ENCODE assay signal across 16 mouse cellular contexts in the genomic region with DNA sequence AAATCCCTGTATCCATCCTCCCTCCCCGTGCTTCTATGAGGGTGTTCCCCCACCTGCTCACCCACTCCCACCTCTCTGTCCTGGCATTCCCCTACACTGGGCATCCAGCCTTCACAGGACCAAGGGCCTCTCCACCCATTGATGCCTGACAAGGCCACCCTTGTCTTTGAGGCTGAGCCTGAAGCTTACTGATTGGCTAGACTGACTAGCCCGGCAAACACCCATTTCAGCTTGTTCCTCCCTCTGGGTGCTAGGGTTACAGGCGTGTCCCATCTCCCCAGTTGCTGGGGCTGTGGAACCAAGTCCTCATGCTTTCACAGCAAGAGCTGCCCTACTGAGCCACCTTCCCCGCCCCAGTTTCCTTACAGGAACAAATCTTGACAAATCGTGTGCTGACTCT.
A peak's percentile ranks its signal among the peaks of the same experiment; 100 is the strongest.
DNase-seq lines count a peak whose midpoint lies in the region; ATAC-seq and TF ChIP-seq lines count a peak whose summit lies in the region.
"Had no signal": no experiment of that assay in that cellular context is flagged by ENCODE, and none has a peak within 500 bp of the region (broad histone marks: within the 10 kb centered on the region; RNA-seq: fewer than 3 reads in every experiment).

No protein-coding gene starts in this region.

- H3K27ac ChIP-seq in liver, postnatal 0 days (ENCODE audit: low read depth), result peak overlapping the region; percentile 11; the same call in 1 of the 2 replicates
- H3K27ac ChIP-seq in liver, embryonic 12.5 days, result no peak overlapping the region
- no peak overlapping the region for H3K27ac ChIP-seq in stomach, postnatal 0 days (replicated peaks)
- H3K27ac ChIP-seq: embryonic facial prominence, embryonic 12.5 days; forebrain, embryonic 12.5 days; gastrocnemius, adult 2 months; midbrain, embryonic 10.5 days had no signal

- no peaks in the 10 kb centered on the region for H3K9me3 ChIP-seq in liver, postnatal 0 days (ENCODE audit: low read length)
- no peaks in the 10 kb centered on the region for H3K9me3 ChIP-seq in liver, embryonic 12.5 days (replicated peaks)
- H3K9me3 ChIP-seq in stomach, postnatal 0 days (ENCODE audit: control insufficient read depth, low read length), result no peaks in the 10 kb centered on the region
- H3K9me3 ChIP-seq: embryonic facial prominence, embryonic 12.5 days; forebrain, embryonic 12.5 days; midbrain, embryonic 10.5 days had no signal

- H3K4me2 ChIP-seq in liver, postnatal 0 days (ENCODE audit: low read depth, low read length), result 0 out of 2 replicates have a peak overlapping the region, but pooled peaks have one; percentile 13
- no peak overlapping the region for H3K4me2 ChIP-seq in liver, embryonic 12.5 days
- H3K4me2 ChIP-seq in stomach, postnatal 0 days (replicated peaks; ENCODE audit: low read depth), result no peak overlapping the region
- H3K4me2 ChIP-seq: embryonic facial prominence, embryonic 12.5 days; forebrain, embryonic 12.5 days had no signal

- H3K27me3 ChIP-seq in liver, postnatal 0 days (ENCODE audit: insufficient read depth, low read length), result no peaks in the 10 kb centered on the region
- H3K27me3 ChIP-seq in liver, embryonic 12.5 days (replicated peaks), result peaks cover 8% of the 10 kb centered on the region; the same call in 1 of the 2 replicates
- no peaks in the 10 kb centered on the region for H3K27me3 ChIP-seq in stomach, postnatal 0 days (ENCODE audit: control insufficient read depth, insufficient read depth, low read length)
- H3K27me3 ChIP-seq: embryonic facial prominence, embryonic 12.5 days had no signal

- no peaks in the 10 kb centered on the region for H3K36me3 ChIP-seq in liver, postnatal 0 days (replicated peaks; ENCODE audit: insufficient read depth, low read length)
- H3K36me3 ChIP-seq in liver, embryonic 12.5 days, result no peaks in the 10 kb centered on the region
- H3K36me3 ChIP-seq in stomach, postnatal 0 days (ENCODE audit: control insufficient read depth, insufficient read depth, low read length), result no peaks in the 10 kb centered on the region
- H3K36me3 ChIP-seq: embryonic facial prominence, embryonic 12.5 days; forebrain, embryonic 12.5 days; midbrain, embryonic 10.5 days had no signal

- no peak for TF ChIP-seq EP300 in liver, postnatal 0 days (IDR thresholded peaks at IDR 0.05; ENCODE audit: low read depth)
- no peak for TF ChIP-seq EP300 in stomach, postnatal 0 days (optimal IDR thresholded peaks at IDR 0.05)

- peak; percentile 12 for DNase-seq in adrenal gland, postnatal 14 days
- DNase-seq in adrenal gland, postnatal 10 days, result no peak
- DNase-seq in liver, postnatal 0 days, result no peak
- DNase-seq in layer of hippocampus, adult 8-10 months (ENCODE audit: low spot score in 2 of 2), result peak; percentile 22 to 42
- DNase-seq in kidney, postnatal 14 days, result no peak
- no peak for DNase-seq in stomach, postnatal 0 days (ENCODE audit: low spot score)
- DNase-seq: cerebellum, postnatal 25 days; gastrocnemius, adult 2 months; kidney, adult 9 months; thymus, postnatal 25 days had no signal

- H3K4me1 ChIP-seq in liver, postnatal 0 days (ENCODE audit: insufficient read depth), result no peaks in the 10 kb centered on the region
- H3K4me1 ChIP-seq in liver, embryonic 12.5 days, result no peaks in the 10 kb centered on the region
- no peaks in the 10 kb centered on the region for H3K4me1 ChIP-seq in stomach, postnatal 0 days (replicated peaks; ENCODE audit: control insufficient read depth, insufficient read depth)
- H3K4me1 ChIP-seq: embryonic facial prominence, embryonic 12.5 days; forebrain, embryonic 12.5 days had no signal

- no peak for TF ChIP-seq CTCF in liver, postnatal 0 days (IDR thresholded peaks at IDR 0.05; ENCODE audit: low read depth)
- no peak for TF ChIP-seq CTCF in stomach, postnatal 0 days (IDR thresholded peaks at IDR 0.05; ENCODE audit: low read depth)

- peak overlapping the region; percentile 20 for H3K4me3 ChIP-seq in liver, postnatal 0 days (ENCODE audit: low read depth, low read length)
- H3K4me3 ChIP-seq in liver, embryonic 12.5 days, result no peak overlapping the region
- no peak overlapping the region for H3K4me3 ChIP-seq in stomach, postnatal 0 days (ENCODE audit: low read depth, low read length)
- H3K4me3 ChIP-seq: embryonic facial prominence, embryonic 12.5 days; forebrain, embryonic 12.5 days; gastrocnemius, adult 2 months; midbrain, embryonic 10.5 days had no signal

- ATAC-seq in liver, postnatal 0 days, result no peak
- ATAC-seq in liver, embryonic 12.5 days, result no peak
- ATAC-seq in neutrophil, adult 5-6 weeks (ENCODE audit: extremely low read depth, insufficient number of reproducible peaks, low FRiP score, poor library complexity, severe bottlenecking), result 0 out of 2 replicates have a peak, but pooled peaks have one; percentile 25
- no peak for ATAC-seq in stomach, postnatal 0 days (ENCODE audit: low FRiP score, low TSS enrichment)
- ATAC-seq: lung, postnatal 0 days had no signal

- no peak overlapping the region for H3K9ac ChIP-seq in liver, postnatal 0 days (replicated peaks)
- H3K9ac ChIP-seq in liver, embryonic 12.5 days, result no peak overlapping the region
- no peak overlapping the region for H3K9ac ChIP-seq in stomach, postnatal 0 days (ENCODE audit: low read length)
- H3K9ac ChIP-seq: embryonic facial prominence, embryonic 12.5 days; forebrain, embryonic 12.5 days had no signal

- 31% methylated on average over 5 of the region's 5 CpGs for WGBS in liver, postnatal 0 days (ENCODE audit: insufficient replicate concordance)
- WGBS in liver, embryonic 12.5 days (ENCODE audit: insufficient replicate concordance), result 31% methylated on average over 5 of the region's 5 CpGs
- WGBS in stomach, postnatal 0 days, result 29% methylated on average over 5 of the region's 5 CpGs

Comparison
In these comparisons a context has a peak if more than half of its experiments do, and no peak if none do; other contexts are left out.
1. DNase-seq: peak in adrenal gland, postnatal 14 days (single experiment) and layer of hippocampus, adult 8-10 months (2 of 2); none in adrenal gland, postnatal 10 days (single experiment), liver, postnatal 0 days (single experiment), kidney, postnatal 14 days (single experiment) and stomach, postnatal 0 days (single experiment).